Mouse (Mus musculus) frontal cortex, postnatal 14 days (tissue): ENCODE measurements at regions not wholly inside any gene's neighbourhood (a gene's known extent, or its start where the extent isn't known, plus 50 kb on each side); places are given as distances from the start of the nearest gene placed in this dataset.

Experiments used
- DNase-seq, 2 experiments: peaks; one replicate each; pipeline ENCODE4 v3.0.0; 2022; ENCODE audit warnings: low spot score in 2 of 2

DNA sequence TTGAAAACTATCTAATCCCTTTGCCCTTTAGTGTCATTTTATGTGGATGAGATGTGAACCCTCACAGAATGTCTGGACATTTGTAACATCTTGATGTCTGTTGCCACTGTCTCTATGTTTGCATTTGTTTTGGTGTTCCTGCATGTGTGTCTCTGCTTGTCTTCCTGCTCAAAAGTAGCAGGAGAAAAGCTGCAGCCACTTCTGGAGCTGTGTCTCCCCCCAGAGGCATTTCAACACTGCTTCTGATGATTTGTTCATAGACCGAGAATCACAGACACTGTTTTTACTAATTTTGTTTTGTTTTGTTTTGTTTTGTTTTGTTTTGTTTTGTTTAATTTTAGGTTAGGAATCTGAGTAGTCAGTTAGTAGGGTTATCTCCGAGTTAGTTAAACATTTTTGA lies 883.8 kb downstream of the Gbe1 start:
- DNase-seq: peak; percentile 7

DNA sequence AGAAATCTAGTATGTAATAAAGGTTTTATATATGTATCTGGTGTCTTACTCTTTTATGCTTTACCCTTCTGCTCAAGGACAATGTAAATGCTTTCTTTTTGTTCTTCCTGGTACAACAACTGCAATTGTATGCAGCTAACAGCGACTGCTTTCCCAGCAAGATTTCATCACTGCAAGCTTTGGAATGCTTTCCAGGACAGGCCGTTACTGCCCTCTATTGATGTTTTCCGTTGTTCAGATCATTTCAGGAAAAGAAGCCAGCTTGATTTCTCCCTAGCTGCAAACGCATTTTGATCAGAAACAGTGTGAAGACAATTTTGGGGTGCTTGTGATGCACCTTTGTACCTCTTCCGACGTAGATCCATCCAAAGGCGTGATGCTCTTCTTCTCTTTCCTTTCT lies 895.1 kb downstream of the Gbe1 start:
- DNase-seq: peak in 1 of 2 experiments; percentile 5

DNA sequence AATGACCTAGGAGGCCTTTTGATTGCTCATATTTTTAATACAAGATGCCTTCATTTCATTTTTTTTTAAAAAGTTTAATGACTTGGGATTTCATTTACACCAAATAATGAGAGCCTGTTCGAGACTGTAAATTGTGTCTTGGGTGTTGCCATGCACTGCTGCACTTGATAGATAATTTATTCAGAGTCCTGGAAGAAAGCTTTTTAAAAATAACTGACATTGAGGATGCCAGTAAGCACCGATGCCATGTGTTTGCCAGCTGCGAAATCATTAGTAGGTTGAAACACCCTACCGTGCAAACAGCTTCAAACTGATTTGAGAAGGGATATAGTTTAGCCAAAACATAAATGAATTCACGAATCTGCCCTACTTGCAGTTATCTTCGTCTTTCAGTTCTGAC lies 910.7 kb downstream of the Gbe1 start:
- no peak for DNase-seq

DNA sequence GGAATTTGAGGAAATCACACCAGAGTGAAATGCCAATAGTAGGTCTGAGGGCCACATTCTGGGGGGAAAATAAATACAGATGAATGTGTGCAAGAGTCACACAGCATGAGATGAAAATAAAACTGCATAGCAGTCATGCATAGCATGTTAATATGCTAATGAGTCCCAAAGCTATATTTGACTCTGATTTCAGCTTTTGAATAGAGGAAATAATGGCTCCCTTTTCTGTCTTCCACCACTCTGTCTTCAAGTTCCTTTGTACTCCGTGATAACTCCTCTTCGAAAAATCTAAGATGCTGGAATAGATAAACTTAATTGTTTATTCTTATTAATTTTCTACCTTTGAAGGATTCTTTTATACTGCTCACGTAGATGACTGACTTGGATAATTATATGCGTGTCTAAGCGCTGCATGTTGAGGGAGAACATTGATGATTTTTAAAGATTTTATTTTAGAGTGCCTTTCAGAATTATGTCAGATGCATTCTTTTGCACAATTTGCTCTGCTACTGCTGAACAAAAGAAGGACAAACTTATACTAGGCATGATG lies 916.4 kb downstream of the Gbe1 start:
- no peak for DNase-seq

DNA sequence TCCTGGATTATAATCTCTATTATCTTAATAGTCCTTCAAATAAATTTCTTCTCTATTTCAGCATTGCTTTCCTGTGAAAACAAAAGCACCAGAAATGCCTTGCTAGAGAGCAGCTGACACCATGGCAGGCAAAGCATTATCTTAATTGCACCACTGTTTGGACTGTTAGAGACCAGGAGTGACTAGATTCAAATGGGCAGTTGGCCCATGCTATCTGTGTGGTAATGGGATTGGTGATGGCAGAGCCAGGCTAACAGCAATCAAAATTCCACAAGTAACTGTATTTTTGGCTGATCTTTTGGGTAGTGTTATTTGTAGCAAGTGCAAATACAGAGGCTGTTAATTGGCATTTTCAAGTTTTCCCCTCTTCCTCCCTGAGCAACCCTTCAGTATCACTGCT lies 929.3 kb downstream of the Gbe1 start:
- DNase-seq: no peak

DNA sequence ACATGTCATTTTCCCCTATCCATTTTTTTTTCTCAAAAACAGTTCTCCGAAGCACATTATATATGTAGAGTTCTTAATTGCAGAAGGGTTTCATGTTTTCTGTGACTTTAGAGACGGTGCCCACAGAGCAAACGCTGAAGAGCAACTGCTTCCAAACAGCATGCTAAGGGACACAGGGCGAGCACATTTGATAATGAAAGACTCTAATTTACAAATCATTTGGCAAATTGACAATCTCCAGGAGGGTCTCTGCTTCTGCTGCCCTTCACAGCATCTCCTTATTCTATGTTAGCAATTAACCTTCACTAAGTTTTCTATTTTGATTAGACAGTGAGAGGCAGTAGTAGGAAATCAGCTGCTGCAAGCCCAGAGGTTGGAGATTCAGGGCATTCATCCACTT lies 929.7 kb downstream of the Gbe1 start:
- no peak for DNase-seq

DNA sequence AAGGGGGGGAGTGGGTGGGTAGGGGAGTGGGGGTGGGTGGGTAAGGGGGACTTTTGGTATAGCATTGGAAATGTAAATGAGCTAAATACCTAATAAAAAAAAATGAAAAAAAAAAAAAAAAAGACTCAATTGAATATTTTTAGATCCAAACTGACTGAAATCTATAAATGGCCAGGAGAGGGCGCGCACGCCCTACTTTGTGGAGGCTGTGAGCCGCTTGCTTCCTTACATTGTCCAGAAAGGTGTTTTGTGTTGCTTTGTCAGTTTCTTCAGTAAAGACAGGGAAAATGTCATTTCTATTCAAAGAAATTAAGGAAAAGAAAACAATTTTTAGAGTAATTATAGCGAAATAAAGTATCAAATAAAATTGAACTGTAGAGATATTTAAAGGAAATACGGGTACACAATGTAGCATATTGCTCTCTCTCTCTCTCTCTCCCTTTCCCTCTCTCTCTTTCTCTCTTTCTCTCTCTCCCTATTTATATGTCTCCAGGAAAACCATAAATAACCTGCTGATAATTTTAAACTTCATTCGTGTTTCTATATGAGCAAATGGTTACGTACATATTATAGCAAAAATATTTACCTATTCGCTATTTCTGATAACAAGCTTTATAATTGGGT lies 933.9 kb downstream of the Gbe1 start:
- peak; percentile 35 to 79 for DNase-seq

DNA sequence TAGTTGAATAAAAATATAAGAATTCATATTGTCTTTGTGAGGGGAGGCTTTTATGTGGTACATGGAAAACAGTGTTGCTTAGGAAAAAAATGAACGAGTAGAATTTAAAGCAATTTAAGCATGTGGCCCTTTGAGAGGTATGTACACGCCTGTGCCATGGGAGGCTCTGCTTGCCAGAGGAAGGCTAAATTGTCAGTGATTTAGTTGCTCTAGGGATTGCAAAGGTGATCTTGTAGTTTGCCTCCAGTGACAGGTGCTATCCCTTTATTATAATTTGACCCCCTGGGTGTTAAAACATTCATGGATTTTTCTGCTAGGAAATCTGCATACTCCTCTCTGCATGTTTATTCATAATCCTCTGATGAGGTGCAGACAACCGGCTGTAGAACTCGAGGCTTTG lies 942.0 kb downstream of the Gbe1 start:
- no peak for DNase-seq

DNA sequence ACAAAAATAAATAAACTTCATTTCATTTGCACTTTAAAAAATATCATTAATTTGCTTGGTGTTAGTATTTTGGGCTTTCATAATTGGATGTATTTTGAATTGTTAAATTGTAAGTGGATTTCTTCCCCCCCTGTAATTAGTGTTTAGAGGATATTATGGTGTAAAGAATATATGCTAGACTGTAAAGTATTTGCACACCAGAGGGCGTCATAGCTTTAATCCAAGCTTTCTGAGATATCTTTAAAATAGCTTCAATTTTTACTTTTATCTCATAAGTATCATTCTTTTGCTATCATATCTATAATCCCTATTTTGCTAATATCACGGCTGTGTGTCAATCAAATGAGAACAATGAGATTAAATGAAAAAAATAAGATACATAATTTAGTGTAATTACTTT lies 942.4 kb downstream of the Gbe1 start:
- no peak for DNase-seq

DNA sequence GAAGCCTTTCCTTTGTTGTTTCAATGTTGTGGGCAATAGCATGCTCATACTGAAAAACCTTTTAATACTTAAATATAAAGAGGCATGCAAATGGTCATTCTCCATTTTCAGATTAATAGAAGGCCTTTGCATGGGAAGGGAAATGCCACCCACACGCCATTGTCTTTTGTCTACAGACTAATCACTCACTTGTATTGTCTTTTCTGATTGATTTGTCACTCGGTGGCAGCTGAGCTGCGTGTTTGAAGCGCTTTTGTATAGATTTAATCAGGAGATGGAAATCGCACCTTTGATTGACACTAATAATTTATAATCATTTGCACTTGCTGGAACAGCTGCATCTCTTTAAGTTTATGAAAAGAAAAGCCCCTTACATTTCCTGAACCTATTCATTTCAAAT lies 953.4 kb downstream of the Gbe1 start:
- DNase-seq: no peak
